Mouse (Mus musculus) lung, adult 2 months (tissue): Measurements from ENCODE around the gene Sbk2. TPM values are rescaled to one million over a fixed set of nuclear protein-coding genes. Genes with fewer than 3 reads are reported as not detected.

ENCODE experiments used
- DNase-seq: peaks from one replicate; pipeline ENCODE4 v3.0.0; 2022
- H3K4me1 ChIP-seq: fragments of 200-500 bp; 2 replicates; pipeline ENCODE4 v1.6.1; 2011; ENCODE audit warnings: low read length; ENCODE audit not compliant: control insufficient read depth, insufficient read depth
- H3K4me3 ChIP-seq: fragments of 200-500 bp; replicated peaks from 2 replicates; pipeline ENCODE3; 2011; ENCODE audit warnings: low read depth, mild to moderate bottlenecking, control low read depth, low read length; ENCODE audit errors: extremely low read depth
- CTCF ChIP-seq: fragments of 200-500 bp; IDR thresholded peaks from 2 replicates; pipeline ENCODE4 v1.5.1; 2011; ENCODE audit warnings: mild to moderate bottlenecking, low read length, control low read depth; ENCODE audit not compliant: insufficient read depth
- POLR2A ChIP-seq: fragments of 200-500 bp; IDR thresholded peaks from 2 replicates; pipeline ENCODE4 v1.6.1; 2011; ENCODE audit warnings: low read depth, mild to moderate bottlenecking, control low read depth, low read length, borderline replicate concordance; ENCODE audit errors: extremely low read depth
- WGBS: fragments of 180-500 bp; shearing (Covaris S2); methylation state at CpG from one replicate; pipeline ENCODE4 v1.1.7; 2018; 5-methylcytosine and 5-hydroxymethylcytosine counted together
- polyA plus RNA-seq: library from polyadenylated mRNA; depleted of rRNA; stranded (reverse); fragments of >200 nt; gene quantifications from 2 replicates; pipeline ENCODE4 v1.2.3, GENCODE M21; 2012

Gene Sbk2
- polyA plus RNA-seq, 1 experiment: 24.2 TPM

DNA sequence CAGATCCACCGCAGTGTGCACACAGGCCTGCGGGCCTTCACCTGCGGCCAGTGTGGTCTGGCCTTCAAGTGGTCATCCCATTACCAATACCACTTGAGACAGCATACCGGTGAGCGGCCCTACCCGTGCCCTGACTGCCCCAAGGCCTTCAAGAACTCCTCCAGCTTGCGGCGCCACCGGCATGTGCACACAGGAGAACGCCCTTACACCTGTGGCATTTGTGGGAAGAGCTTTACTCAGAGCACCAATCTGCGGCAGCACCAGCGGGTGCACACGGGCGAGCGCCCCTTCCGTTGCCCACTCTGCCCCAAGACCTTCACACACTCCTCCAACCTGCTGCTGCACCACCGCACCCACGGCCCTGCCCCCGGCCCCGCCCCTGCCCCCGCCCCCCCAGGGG is 45.1 kb downstream of the Sbk2 start:
- 89% methylated on average over 21 of the region's 21 CpGs for WGBS
- no peak for DNase-seq
- Histone ChIP-seq H3K4me3 (no peak overlapping the region), H3K4me1 (peaks cover 16% of the 10 kb centered on the region)
- no peak for TF ChIP-seq POLR2A
- TF ChIP-seq CTCF: no peak

DNA sequence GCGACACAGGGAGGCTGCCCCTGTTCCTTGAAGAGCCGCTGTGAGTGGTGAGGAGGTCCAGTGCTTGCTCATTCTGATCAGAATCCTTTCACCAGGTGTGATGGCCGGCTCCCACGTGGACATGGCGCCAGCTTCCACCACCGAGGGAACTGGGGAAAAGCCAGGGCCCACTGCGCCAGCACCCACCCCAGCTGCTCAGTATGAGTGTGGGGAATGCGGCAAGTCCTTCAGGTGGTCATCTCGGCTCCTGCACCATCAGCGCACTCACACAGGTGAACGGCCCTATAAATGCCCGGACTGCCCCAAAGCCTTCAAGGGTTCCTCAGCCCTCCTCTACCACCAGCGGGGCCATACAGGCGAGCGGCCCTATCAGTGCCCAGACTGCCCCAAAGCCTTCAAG is 45.5 kb downstream of the Sbk2 start:
- DNase-seq: no peak
- no peak overlapping the region for H3K4me3 ChIP-seq
- peaks cover 16% of the 10 kb centered on the region for H3K4me1 ChIP-seq
- 92% methylated on average over 15 of the region's 15 CpGs for WGBS
- TF ChIP-seq POLR2A (no peak), CTCF (no peak)

DNA sequence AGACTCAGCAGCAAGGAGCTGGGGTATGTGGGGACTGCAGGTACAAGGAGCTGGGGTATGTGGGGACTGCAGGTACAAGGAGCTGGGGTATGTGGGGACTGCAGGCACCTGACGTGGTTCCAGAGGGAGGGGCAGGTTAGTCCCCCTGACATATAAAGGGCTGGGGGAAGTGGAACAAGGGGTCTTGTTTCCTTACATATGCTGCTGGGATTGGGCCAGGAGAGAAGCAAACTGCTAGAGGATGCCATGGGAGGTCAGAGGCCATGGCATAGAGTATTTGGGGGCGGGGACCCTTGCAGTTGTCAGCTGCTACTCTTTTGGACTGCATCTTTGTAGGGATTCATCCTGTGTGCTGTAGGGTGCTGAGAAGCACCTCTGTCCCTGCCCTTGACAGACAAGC is 46.7 kb downstream of the Sbk2 start:
- TF ChIP-seq CTCF: no peak
- no peak for TF ChIP-seq POLR2A
- WGBS: 89% methylated on average over 2 of the region's 2 CpGs
- peaks cover 10% of the 10 kb centered on the region for H3K4me1 ChIP-seq
- no peak for DNase-seq
- H3K4me3 ChIP-seq: no peak overlapping the region

DNA sequence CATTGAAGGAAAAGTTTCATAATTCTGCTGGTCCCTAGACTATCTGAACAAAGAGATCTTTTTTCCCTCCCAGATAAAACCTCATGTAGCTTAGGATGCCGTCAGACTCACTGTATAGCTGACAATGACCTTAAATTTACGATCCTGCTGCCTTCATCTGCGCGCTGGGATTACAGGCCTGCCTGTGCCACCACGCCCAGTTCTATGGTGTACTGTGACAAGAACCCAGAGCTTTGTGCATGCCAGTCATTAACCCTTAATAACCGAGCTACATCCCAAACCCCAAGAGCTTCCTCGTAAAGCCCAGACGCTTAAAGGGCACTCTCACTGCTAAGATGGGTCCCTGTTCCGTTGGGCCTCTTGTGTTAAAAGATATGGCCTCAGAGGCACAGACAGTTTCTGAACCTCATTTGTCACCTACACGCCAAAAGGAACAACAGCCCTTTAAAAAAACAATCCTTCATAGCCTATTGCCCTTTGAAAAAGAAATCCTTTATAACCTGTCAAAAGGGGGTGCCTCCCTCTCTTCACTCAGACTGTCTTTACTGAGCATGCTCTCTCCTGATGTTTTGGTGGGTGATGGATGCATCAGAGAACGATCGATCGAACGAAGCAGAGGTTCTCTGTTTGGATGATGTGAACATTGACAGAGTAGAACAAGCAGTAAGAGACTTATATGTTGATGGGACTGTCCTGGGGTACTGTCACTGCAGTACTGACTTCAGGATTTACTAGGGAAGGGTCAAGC is 48.4 kb downstream of the Sbk2 start:
- H3K4me1 ChIP-seq: peaks cover 9% of the 10 kb centered on the region; the same call in 1 of the 2 replicates
- H3K4me3 ChIP-seq: peak overlapping the region; percentile 85
- TF ChIP-seq CTCF: no peak
- no peak for TF ChIP-seq POLR2A
- WGBS: 8% methylated on average over 14 of the region's 14 CpGs
- no peak for DNase-seq

DNA sequence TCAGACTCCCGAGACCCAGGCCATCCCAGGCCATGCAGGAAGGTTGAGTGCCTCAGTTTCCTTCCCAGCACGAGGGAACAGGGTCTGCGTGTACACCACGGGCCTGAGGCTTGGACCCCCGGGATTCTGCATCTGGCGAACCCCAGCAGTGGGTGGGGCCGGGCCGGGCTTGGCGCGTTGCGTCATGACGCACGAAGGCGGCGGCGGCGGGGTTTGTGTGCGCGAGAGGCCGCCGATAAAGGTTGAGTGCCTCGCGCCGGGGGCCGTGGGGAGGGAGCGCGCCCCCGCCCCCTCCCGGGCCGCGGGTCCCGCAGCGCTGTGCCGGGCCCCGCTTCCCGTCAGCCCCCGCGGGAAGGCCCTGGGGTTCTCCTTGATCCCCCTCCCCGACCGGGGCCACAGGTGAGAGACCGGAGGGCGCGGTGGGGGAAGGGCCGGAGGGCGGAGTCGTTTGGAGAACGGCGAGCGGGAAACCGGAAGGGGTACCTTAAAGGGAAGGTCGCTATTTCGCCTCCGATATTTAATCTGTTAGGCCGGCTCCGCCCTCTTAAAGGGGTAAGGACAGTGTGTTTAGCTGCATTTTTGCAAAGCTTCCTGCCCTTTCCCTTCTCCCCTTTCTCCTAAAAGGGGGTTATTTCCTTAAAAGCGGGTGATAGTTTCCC is 49.1 kb downstream of the Sbk2 start, which contains the start of gene Zfp628:
Gene Zfp628 (plus strand): TSS at position 211 of the 659 bp plus-strand sequence.
- Histone ChIP-seq H3K4me3 (peak within 1 kb of the TSS; percentile 85), H3K4me1 (peaks cover 9% of the 10 kb centered on the region; the same call in 1 of the 2 replicates)
- peak; percentile 95 for DNase-seq
- WGBS: under 1% methylated on average over 56 of the region's 56 CpGs
- peak; percentile 92; the same call in 1 of the 2 replicates for TF ChIP-seq POLR2A
- TF ChIP-seq CTCF: no peak

DNA sequence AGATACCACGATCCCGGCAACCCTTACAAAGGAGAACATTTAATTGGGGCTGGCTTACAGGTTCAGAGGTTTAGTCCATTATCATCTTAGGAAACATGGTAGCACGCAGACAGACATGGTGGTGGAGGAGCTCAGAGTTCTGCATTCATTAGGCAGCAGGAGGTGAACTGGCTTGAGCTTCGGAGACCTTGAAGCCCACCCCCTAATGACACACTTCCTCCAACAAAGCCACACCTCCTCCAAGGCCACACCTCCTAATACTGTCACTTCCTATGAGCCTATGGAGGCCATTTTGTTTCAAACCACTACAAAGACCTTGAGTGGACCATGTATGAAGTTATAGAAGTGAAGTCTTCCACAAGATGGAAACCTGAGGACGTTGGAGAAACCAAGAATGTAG is 52.0 kb downstream of the Sbk2 start:
- Histone ChIP-seq H3K4me3 (no peak overlapping the region), H3K4me1 (peaks cover 9% of the 10 kb centered on the region; the same call in 1 of the 2 replicates)
- 58% methylated on average over 5 of the region's 5 CpGs for WGBS
- no peak for DNase-seq
- TF ChIP-seq POLR2A (no peak), CTCF (no peak)

DNA sequence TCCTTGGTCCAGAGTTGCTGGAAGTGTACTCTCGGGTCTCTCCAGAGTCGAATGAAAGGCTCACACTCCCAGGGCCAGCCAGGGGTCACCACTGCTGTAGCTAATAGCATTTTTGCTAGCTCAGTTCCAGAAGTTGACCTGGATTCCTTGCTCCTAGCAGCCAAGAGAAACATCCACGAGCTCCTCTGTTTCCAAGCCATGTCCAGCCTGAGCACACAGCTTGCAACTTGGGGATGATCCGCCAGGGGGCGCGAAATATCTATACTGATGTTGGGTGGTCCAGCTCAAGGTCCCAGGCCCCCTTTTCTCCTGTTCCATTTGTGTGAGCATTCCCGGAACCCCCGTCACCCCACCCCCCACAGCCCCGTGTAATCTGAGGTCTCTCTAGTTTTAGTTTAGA is 52.6 kb downstream of the Sbk2 start:
- TF ChIP-seq POLR2A: no peak
- peak; percentile 68 for TF ChIP-seq CTCF
- 31% methylated on average over 9 of the region's 9 CpGs for WGBS
- DNase-seq: peak; percentile 53
- Histone ChIP-seq H3K4me1 (peaks cover 7% of the 10 kb centered on the region; the same call in 1 of the 2 replicates), H3K4me3 (no peak overlapping the region)

DNA sequence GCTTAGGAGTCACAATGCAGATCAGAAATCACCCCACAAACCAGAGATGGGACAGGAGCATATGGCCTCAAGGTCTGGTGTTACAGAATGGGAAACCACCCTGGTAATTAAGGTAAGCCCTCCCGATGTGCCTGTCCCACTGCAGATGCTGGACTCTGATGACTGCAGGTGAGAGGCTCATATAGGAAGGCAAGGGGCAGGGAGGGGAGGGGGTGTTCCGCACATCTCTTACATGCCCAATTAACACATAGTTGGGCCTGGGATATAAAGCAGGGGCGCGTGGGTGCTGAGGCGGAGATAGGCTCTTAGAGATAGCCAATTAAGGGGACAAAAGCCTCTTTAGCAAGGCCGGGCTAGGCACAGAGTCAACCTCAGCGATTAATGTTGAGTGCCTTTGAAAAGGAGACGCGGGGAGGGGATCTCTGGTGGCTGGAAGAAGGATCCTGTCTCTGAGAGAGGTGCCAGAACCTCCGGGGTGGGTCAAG is 57.7 kb downstream of the Sbk2 start, which contains the start of gene Gm36210:
Gene Gm36210 (minus strand): TSS at position 51 of the 485 bp plus-strand sequence.
- no peak for DNase-seq
- Histone ChIP-seq H3K4me1 (no peaks in the 10 kb centered on the region), H3K4me3 (no peak within 1 kb of the TSS)
- no peak for TF ChIP-seq CTCF
- TF ChIP-seq POLR2A: no peak
- 75% methylated on average over 10 of the region's 10 CpGs for WGBS

DNA sequence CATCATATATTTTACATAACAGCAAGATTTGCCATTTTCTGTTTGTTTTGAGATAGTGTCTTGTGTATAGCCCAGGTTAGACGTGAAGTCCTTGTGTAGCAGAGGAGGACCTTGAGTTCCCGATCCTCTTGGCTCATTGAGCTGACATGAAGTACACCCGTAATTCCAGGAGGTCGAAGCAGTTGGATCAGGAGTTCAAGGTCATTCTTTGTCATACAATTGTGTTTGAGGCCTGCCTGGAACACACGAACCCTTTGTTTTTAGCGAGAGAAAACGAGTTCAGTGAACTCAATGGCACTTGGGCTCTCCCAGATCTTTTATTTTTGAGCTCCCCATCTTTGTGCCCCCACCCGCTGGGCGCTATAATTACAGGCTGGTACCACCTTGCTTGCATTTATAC is 61.8 kb downstream of the Sbk2 start:
- 75% methylated on average over 9 of the region's 9 CpGs for WGBS
- TF ChIP-seq CTCF (no peak), POLR2A (no peak)
- no peak for DNase-seq
- Histone ChIP-seq H3K4me3 (no peak overlapping the region), H3K4me1 (no peaks in the 10 kb centered on the region)

DNA sequence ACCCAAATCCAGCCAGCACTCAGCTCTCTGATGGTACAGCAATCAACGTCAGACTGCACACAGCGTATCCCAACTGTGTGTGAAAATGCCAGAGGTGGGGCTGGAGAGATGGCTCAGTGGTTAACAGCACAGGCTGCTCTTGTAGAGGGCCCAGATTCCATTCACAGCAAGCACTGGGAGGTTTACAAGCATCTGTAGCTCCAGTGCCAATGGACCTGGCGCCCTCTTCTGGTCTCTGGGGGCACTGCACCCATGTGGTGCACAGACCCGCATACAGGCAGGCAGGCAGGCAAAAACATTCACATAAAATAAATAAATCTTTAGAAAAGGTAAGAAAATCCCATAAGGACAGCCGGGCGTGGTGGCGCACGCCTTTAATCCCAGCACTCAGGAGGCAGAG is 63.0 kb downstream of the Sbk2 start:
- TF ChIP-seq CTCF: no peak
- no peak for TF ChIP-seq POLR2A
- 51% methylated on average over 8 of the region's 8 CpGs for WGBS
- H3K4me3 ChIP-seq: no peak overlapping the region
- H3K4me1 ChIP-seq: no peaks in the 10 kb centered on the region
- no peak for DNase-seq

DNA sequence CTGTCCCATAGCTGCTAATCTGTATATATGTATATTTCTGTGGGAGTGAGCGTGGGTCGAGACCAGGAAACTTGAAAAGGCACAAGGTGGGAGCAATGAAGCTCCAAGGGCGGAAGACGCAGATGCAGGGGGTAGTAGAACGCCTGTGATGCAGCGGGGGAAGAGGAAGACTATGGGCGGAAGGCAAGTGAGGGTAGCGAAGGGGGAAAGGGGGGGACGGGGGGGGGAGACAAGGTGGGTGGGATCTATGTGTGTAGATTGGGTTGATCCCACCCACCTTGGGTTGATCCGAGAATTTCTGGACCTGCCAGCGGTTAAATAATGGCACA is 63.7 kb downstream of the Sbk2 start:
- Histone ChIP-seq H3K4me1 (no peaks in the 10 kb centered on the region), H3K4me3 (no peak overlapping the region)
- TF ChIP-seq CTCF (no peak), POLR2A (no peak)
- 23% methylated on average over 11 of the region's 11 CpGs for WGBS
- DNase-seq: no peak
